Mouse (Mus musculus) MN1 (cell line): ENCODE measurements around the gene Repin1.

Source experiments
- DNase-seq: peaks from one replicate; pipeline ENCODE4 v3.0.0-alpha.2; 2016; ENCODE audit warnings: low spot score

The Repin1 gene

DNA sequence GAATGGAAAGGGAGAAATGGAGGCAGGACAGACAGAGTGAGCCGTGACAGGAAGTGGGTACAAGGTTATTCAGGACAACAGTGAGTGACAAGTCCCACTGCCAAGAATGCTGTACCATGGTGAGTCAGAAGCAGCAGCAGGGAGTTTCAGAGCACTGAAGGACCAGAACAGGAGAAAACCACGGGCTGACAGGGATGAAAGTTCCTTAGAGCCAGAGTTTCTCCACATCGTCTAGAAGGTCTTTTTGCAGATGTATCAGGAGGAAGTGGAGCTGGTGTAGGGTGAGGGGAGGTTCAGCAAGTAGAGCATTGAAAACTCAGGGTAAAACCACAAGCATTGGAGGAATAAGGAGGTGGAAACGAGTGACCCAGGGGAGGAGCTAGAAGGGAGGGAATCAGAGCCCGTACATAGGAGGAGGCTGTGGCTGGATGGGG, 14.5 kb upstream of the Repin1 start:
- DNase-seq, result no peak

DNA sequence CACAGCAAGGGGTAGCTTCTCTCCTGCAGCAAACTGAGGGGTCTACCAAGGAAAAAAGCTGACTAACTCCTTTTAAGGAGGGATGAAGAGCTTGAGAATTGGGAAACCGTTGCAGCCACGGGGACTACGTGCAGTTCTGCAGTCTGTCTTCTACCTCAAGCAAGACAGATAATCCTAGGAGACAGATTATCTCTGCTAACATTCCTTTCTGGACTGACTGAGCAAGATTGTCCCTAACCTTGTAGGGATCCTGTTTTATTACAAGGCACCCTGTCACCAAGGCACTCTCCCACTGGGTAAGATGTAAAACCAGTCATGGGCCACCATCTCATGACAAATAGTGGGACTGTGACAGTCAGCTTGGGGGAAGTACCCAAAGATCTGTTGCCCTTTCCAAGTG, 12.4 kb upstream of the Repin1 start:
- no peak for DNase-seq

DNA sequence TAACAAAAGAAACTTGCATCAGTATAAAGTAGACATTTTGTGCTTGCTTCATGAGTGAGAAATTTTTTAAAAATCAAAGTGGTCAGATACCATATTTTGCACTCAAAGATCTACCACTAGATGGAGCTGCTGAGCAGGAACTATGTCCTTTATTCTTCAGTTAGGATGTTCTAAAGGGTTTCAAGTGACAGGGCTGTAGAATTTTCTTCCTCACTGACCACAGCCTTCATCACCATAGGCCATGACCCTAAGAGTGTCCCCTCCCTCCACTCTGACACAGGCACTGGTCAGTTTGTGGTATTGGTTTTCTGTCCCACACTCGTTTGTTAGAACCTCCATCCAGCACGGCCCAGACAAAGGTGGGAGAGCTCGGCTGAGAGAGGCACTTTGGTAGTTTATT, 11.6 kb upstream of the Repin1 start:
- DNase-seq, result peak; percentile 68

DNA sequence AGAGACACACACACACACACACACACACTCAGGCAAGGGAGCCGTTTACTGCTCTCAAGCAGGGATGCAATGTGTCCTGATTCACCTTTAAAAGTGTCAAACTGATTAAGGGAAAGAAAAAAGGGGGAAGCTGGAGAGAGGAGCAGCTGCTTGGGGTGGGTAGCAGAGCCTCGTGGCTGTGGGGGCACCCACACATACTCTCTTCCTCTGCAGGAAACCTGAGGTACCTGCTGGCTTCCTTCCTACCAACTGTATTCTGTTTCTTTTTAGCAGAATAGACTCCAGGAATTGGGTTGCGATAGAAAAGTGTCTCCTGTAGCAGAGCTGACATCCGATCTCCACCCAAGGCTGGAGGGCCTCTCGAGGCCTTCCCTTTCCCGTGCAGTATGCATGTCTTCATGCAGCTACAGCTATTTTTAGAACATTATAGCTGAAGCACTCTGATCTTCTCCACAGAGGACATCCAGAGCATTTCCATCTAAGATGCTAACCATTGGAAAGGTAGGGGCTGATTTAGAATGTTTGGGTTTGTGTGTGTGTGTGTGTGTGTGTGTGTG, 4.4 kb upstream of the Repin1 start, which contains the start of gene Gm45021:
Gene Gm45021, plus strand, starts transcription at position 417 of the 557 bp plus-strand sequence.
- no peak for DNase-seq

DNA sequence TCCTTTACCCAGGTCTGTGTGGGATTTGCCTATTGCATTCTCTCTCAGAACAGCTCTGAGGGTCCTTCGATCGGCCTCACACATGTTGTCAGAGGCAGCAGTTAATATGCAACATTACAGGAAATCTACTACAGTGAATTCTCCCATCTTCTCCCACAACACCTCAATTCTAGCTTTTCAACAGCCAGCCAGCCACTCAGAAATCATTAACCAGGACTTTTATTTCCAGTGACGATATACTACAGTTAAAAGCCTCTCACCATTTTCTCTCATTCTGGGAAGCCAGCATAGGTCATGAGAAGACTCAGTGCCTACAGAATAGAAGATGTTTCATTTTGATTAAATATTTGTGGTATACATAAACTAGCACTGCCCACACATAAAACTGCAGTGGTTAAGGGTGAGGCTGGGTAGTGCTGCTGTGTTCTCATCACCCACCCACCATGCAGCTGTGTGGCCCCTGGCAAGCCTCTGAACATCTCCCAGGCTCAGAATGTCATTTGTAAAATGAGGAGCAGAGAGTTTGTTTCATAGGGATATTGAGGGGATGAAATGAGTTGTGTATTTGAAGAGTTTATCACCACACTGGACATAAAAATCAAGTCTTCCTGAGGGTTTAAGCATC, 2.4 kb upstream of the Repin1 start:
- DNase-seq, result no peak

DNA sequence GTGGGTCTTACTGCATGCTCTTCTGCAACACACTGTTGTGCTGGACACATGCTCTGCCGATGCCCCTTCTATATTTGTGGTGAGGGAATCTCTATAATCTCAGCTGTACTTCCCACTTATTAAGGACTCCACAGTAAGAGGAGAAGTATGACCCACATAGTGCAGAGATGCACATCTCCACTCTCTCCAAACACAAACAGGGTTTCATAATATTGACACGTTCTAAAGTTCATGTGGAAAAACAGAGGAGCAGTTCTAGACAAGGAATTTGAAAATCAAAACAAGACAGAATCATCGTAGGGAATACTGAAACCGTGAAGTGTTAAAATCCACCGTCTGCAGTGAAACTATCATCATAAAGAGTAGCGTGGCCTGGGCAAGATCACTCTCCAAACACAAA, 1.8 kb upstream of the Repin1 start:
- no peak for DNase-seq

DNA sequence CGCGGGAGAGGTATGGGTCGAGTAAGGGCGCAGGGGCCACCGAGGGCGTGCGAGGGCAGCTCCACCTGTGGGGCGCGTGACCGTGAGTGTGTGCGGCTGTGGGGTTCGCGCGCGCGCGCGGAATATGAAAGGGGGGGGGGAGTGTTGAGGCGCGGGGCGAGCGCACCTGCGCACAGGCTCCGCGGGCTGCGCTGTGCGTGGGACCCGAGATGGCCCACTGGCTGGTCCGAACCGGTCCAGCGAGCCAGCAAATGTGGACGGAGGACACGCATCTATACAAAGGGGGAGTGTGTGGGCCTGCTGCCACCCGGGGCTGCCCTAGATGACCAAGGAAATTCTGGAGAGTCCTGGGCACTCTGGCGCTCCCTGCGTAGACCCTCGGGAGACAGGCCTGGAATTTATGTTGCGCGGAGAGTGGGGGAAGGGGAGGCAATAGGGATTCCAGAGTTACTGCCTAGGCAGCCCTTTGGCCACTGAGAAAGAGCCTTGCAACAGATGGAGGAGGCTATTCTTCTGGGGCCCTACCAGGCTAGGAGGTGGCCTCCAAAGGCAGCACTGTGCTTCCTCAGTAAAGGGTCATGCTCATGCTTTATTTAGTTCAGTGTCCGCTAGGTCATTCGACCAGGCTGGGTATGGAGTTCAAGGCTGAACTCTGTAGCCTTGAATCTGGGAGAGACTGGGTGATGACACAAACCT, 508 bp downstream of the Repin1 start:
- DNase-seq, result peak; percentile 71

DNA sequence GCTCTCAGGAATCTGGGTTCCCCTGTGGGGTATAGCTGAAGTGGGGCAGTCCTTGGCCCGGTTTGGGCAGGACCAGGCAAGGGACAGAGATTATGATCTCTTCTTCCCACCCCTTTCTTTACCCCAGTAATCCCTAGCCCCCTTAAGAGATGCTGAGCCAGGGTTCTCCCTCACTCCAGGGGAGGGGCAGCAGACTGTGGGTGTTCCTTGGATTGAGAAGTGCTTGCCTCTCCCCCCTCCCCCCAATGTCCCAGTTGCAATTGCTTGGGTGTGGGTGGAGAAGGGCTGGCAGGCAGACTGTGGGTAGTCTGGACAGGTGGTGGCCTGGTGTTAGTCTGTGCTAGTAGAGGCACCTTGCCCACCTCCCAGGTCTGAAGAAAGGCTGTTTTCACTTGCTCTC, 1.6 kb downstream of the Repin1 start:
- no peak for DNase-seq

DNA sequence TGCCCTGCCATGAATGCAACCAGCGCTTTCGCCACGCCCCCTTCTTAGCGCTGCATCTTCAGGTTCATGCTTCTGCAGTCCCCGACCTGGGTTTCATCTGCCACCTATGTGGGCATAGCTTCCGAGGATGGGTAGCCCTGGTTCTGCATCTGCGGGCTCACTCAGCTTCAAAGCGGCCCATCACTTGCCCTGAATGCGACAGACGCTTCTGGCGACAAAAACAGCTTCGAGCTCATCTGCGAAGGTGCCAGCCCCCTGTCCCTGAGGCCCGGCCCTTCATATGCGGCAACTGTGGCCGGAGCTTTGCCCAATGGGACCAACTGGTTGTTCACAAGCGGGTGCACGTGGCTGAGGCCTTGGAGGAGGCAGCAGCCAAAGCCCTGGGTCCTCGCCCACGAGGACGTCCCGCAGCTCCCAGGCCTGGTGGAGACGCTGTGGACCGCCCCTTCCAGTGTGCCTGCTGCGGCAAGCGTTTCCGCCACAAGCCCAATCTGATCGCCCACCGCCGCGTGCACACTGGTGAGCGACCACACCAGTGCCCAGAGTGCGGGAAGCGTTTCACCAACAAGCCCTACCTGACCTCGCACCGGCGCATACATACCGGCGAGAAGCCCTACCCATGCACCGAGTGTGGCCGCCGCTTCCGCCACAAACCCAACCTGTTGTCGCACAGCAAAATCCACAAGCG, 3.0 kb downstream of the Repin1 start:
- no peak for DNase-seq

DNA sequence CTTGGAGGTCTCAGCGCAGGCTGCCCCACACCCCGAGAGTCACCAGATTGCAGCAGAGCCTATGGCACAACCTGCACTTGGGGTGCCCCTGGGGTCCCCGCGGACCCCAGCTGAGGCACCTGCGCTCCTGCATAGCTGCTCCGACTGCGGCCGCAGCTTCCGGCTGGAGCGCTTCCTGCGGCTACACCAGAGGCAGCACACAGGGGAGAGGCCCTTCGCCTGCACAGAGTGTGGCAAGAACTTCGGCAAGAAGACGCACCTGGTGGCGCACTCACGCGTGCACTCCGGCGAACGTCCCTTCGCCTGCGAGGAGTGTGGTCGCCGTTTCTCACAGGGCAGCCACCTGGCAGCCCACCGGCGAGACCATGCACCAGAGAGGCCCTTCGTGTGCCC, 3.5 kb downstream of the Repin1 start:
- no peak for DNase-seq

DNA sequence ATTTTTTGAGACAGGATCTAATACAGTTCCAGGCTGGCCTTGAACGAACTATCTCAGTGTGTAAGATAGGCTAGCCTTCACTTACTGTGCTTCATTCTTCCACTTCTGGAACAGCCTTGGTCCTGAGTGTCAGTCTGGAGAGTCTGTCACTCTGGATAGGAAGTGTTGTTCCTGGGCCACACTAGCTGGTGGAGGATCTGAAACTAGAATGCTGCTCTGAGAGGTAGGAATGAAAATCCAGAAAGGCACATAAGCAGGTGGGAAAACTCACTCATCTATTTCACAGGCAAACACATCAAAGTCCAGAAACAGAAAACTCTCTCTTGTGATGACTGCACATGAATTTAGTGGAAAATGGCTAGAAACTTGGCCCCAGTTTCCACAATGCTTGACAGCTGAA, 6.9 kb downstream of the Repin1 start:
- DNase-seq, result no peak

DNA sequence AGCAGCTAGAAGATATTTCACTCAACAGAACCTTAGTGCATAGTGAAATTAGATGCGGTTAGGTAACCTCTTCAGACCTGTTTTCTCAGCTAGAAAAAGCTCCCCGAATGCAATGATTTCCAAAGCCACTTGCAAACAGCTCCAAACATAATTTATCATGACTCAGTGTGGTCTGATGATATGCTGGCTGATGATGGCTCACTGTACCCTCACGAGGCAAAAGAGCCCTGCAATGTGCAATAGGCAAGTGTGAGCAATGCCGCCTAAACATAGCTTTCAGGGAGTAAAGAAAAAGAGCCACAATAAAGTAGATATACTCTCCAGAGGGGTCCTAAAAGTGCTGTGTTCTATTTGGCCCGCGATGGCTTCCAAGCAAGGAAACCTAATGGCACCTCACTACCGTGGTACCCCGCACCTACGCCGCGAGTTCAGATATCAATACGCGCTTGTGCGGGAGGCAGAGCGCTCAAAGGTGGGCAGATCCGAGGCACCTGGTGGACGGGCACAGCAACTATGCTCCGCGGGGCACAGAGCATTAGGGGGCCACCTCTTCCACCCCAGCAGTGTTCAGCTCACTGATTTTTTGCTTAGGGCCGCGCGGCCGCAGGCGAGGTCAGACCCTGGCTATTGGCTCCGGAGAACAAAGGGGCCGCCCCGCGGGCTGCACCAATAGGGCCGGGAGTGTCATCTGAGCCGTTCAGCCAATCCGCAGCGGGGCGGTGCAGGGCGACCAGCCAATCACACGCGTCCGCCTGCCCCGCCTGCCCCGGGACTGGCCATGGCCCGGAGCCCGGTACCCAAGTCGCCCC, 7.8 kb downstream of the Repin1 start, which contains the start of gene Zfp775:
Gene Zfp775, plus strand, starts transcription at position 793 of the 809 bp plus-strand sequence.
- peak; percentile 92 for DNase-seq

DNA sequence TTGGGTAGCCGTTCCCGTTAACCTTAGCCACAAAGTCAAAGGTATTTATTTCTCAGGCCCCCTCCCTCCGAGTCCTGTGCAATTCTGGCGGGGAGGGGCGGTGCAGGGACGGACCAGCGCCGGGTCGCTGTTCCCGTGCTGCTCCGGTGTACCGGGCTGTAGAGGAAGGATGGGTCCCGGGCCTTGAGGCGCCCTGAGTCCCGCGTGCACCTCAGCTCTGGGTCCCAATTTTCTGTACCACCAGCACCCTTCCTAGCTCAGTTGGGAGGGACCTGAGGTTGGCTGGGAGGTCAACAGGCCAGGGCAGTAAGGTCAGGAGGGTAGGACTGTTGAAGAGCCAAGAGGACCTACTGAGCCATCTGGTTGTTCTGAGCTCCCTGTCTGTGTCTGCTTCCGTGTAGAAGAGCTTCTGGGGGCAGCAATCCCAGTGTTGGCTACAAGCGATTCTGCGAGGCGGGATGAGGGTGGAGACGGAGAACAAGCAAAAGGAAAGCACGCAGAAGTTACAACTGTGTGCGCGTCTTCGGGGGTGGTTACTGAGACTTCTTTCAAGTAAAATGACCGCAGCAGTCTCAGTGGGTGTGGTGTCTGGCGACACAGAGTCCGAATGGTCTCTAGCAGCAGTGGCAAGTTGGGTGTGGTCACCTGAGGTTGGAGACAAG, 8.5 kb downstream of the Repin1 start:
- peak; percentile 59 for DNase-seq

DNA sequence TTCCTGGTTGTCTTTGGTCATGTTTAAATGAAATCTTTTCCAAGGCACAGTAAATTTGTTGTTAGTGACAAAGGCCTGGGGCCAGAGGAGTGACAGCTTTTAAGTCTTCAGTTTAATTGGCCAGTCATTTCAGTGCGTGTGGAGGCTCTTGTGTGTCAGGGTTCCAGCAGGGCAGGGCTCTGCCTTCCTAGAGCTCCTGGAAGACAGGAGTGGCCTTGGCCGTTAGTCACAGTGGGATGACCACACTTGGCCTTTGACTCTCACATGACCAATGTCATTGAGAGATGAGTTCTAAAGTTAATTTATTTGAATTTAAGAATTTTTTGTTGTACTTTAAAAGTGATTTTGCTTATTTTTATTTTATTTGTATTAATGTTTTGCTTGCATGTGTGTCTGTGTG, 14.4 kb downstream of the Repin1 start:
- DNase-seq, result no peak

DNA sequence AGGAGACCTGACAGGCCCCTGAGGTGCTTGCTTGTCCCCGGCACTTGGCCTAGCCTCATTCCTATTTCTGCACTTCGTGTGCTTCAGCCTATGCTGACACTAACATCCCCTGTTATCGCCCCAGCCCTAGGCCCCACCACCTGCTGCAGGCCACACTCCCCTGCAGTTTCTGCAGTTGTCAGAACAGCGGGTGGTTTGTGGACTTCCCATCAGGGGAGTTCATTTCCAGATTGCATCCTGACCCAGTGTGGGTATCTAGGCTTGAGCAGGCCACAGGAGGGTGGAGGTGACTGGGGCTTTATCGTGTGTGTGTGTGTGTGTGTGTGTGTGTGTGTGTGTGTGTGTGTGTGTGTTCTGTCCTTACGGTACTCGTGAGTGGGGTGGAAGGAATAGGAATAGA, 15.8 kb downstream of the Repin1 start:
- no peak for DNase-seq

DNA sequence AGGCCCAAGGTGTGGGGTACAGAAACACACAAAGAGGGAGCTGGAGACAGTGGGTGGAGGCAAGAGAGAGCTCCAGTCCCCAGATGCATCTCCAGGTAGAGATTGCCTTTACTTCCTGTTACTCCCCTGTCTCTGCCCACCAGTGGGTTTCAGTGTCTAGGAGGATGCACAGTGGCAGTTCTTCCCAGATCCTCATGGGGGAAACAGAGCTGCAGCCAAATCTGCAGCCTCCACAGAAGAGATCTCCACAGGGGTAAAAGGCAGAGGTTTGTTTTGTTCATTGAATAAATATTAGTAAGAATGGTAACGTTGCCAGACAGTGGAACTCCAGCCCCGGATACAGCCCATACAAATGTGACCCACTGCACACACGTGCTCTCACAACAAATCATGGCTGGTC, 17.0 kb downstream of the Repin1 start:
- DNase-seq, result no peak

DNA sequence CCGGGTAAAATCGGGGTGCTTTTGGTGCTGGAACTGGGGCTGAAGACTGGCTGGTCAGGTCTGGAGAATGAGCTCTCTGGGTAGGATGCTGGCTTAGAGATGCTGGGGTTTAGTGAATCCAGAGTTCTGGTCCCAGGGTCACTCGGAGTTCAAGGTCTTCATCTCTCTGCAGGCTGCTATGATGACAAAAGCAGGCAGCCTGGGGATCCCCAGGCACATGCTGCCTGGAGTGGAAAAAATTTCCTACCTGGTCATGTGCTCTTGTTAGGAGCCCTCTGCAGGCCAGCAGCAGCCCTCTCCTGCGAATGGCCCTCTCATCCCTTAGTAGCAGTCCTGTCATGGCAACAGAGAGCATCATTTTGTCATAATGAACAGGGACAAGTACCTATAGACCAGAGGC, 19.8 kb downstream of the Repin1 start:
- DNase-seq, result no peak

DNA sequence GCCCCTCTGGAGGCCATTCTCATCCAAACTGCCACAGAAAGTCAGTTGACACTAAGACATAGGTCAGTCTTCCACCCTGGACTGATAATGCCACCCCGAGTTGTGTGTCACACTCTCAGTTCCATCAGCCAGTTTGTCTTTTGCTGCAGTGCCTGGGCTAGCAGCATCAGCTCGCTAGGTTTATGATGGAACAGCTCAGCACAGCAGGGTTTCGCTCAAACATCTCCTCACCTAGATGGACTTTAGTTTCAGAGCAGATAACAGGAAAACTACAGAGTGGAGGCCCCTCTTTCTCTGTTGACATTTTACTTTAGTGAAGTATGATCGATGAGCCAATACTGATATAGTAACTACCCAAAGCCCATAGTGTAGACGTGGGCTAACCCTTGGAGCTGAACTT, 21.1 kb downstream of the Repin1 start:
- DNase-seq, result no peak

DNA sequence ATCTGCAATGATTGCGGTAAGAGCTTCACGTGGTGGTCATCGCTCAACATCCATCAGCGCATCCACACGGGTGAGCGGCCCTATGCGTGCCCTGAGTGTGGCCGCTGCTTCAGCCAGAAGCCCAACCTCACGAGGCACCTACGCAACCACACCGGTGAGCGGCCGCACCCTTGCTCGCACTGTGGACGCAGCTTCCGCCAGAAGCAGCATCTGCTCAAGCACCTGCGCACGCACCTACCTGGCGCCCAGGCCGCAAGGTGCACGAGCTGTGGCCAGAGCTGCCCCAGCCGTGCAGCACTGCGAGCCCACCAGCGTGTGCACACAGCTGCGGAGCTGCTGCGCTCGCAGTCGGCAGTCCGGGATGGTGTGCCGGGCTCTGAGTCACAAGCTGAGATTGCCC, 26.3 kb downstream of the Repin1 start:
- no peak for DNase-seq

DNA sequence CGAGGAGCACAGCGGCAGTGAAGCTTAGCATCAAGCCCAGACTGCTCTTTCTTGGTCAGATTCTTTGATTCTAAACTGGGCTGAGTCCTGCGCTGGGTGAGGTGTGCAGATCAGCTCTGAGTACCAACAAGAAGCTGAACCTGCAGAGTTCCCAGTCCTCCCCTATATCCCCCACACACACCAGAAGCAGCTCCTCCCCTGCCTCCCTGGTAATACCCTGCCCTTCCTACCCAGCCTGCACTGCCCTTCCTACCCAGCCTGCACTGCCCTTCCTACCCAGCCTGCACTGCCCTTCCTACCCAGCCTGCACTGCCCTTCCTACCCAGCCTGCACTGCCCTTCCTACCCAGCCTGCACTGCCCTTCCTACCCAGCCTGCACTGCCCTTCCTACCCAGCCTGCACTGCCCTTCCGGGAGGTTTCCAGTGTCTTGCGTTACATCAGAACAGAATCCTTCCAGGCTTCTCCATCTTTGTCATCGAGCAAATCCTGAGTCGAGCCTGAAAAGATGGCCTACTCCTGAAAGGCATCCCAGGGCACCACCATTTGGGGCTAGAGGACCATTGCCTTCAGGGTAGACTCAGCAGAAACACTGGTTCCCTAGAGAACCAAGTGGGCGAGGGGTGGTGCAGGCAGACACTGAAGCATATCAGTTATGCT, 28.6 kb downstream of the Repin1 start:
- DNase-seq, result peak; percentile 73

DNA sequence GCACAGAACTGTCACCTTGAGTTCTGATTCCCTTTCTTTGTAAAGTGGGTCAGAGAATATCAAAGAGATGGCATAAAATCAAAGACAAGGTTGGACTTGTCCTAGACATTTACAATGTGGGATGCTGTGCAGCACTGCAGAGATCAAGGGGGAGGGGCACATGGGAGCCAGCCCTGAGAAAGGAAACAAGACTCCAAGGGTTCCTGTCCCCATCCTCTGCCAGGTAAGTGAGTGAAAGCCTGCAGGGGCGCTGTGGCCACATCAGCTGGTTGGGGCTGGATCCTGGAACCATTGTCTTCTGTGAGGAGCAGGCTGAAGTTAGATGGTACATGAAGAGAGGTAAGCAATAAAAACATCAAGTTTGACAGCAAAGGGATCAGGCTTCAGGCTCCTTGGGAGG, 29.8 kb downstream of the Repin1 start:
- DNase-seq, result peak; percentile 27
